Mouse (Mus musculus): Measurements from ENCODE around the gene Ttpal. TPM values are rescaled to one million over a fixed set of nuclear protein-coding genes. Genes with fewer than 3 reads are reported as not detected.
A peak's percentile ranks its signal among the peaks of the same experiment; 100 is the strongest.

Ttpal gene
- polyA plus RNA-seq, 1 experiment: not detected

DNA sequence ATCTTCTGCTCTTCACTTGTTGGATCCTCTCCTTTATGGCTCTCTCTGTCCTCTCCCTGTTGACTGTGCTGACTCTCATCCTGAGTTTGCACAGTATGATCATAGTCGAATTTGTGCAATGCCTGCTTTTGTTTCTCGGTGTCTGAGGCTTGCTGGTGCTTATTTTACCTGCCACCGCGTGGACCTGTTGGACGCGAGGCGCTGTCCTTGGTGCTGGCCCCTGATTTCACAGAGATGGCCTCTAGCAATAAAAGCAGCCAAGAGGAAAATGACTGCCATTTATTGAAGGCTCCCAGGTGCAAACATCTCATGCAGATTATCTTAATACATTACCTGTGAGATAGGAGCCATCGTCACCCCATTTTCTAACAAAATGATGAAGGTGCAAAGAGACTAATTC lies 37.5 kb upstream of the Ttpal start:
- no peak overlapping the region for H3K27ac ChIP-seq (ENCODE audit: insufficient read depth, low read depth, low read length)
- 38% methylated on average over 8 of the region's 8 CpGs for WGBS
- TF ChIP-seq CTCF (IDR thresholded peaks at IDR 0.05; ENCODE audit: insufficient read depth, low read depth, low read length) (no peak), POLR2A (IDR thresholded peaks at IDR 0.05; ENCODE audit: insufficient read depth, low read depth, low read length) (no peak)
- H3K4me1 ChIP-seq (ENCODE audit: control insufficient read depth, insufficient read depth, low read length): no peaks in the 10 kb centered on the region
- H3K4me3 ChIP-seq (ENCODE audit: insufficient read depth, low read depth, low read length): no peak overlapping the region

DNA sequence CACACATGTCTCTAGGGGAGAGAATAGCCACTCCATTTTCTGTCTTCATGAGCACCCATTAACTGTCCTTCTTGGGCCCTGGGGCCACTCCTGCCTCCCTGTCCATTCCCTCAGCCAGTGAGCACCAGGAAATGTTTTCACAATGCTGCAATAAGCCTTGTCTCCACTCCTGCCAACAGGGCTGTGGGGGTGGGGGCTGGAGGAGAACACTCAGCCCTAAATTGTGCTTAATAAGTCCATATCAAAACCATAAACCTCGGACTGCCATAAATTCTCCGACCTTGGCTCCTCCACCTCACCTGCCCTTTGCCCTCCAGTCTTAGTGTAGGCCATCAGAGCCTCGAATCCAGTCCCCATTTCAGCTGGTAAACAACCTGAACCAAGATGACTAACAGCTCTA lies 27.8 kb upstream of the Ttpal start:
- TF ChIP-seq CTCF (IDR thresholded peaks at IDR 0.05; ENCODE audit: insufficient read depth, low read depth, low read length) (no peak), POLR2A (IDR thresholded peaks at IDR 0.05; ENCODE audit: insufficient read depth, low read depth, low read length) (no peak)
- no peak overlapping the region for H3K27ac ChIP-seq (ENCODE audit: insufficient read depth, low read depth, low read length)
- 87% methylated on average over 3 of the region's 3 CpGs for WGBS
- no peak overlapping the region for H3K4me3 ChIP-seq (ENCODE audit: insufficient read depth, low read depth, low read length)
- H3K4me1 ChIP-seq (ENCODE audit: control insufficient read depth, insufficient read depth, low read length): no peaks in the 10 kb centered on the region

DNA sequence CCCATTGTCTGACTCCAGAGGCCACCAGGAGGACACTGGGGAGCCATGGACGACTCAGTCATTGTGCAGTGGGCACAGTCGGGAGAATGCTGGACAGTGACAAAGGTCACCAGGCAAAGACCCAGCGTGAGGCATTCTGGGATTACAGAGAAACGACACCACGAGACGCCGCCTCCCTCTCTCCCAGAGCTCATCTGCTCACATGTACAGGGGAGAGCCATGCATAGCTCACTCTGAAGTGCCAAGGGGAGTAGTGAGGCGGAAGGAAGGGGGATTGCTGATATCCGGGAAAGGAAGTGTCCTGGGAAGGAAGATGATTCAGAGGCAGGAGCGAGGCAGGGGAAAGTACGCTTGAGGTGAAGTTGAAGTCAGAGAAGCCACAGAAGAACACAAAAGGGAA lies 26.9 kb upstream of the Ttpal start:
- H3K4me1 ChIP-seq (ENCODE audit: control insufficient read depth, insufficient read depth, low read length): no peaks in the 10 kb centered on the region
- WGBS: 52% methylated on average over 11 of the region's 11 CpGs
- H3K4me3 ChIP-seq (ENCODE audit: insufficient read depth, low read depth, low read length): no peak overlapping the region
- H3K27ac ChIP-seq (ENCODE audit: insufficient read depth, low read depth, low read length): no peak overlapping the region
- TF ChIP-seq CTCF (IDR thresholded peaks at IDR 0.05; ENCODE audit: insufficient read depth, low read depth, low read length) (no peak), POLR2A (IDR thresholded peaks at IDR 0.05; ENCODE audit: insufficient read depth, low read depth, low read length) (no peak)

DNA sequence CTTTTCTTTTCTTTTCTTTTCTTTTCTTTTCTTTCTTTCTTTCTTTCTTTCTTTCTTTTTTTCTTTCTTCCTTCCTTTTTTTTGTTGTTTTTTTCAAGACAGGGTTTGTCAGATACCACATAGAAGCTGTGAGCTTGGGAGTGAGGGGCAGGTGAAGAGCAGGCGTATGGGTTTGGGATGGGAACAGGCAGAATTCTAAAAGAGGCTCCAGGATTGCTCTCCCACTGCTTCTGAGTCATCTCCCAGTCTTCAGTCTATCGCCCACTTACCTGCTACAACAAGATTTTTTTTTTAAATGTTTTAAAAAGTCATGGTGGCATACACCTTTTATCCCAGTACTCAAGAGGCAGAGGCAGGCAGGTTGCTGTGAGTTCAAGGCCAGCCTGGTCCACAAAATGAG lies 24.1 kb upstream of the Ttpal start:
- TF ChIP-seq CTCF (IDR thresholded peaks at IDR 0.05; ENCODE audit: insufficient read depth, low read depth, low read length): no peak
- no peak for TF ChIP-seq POLR2A (IDR thresholded peaks at IDR 0.05; ENCODE audit: insufficient read depth, low read depth, low read length)
- H3K4me3 ChIP-seq (ENCODE audit: insufficient read depth, low read depth, low read length): no peak overlapping the region
- WGBS: 64% methylated on average over 2 of the region's 2 CpGs

DNA sequence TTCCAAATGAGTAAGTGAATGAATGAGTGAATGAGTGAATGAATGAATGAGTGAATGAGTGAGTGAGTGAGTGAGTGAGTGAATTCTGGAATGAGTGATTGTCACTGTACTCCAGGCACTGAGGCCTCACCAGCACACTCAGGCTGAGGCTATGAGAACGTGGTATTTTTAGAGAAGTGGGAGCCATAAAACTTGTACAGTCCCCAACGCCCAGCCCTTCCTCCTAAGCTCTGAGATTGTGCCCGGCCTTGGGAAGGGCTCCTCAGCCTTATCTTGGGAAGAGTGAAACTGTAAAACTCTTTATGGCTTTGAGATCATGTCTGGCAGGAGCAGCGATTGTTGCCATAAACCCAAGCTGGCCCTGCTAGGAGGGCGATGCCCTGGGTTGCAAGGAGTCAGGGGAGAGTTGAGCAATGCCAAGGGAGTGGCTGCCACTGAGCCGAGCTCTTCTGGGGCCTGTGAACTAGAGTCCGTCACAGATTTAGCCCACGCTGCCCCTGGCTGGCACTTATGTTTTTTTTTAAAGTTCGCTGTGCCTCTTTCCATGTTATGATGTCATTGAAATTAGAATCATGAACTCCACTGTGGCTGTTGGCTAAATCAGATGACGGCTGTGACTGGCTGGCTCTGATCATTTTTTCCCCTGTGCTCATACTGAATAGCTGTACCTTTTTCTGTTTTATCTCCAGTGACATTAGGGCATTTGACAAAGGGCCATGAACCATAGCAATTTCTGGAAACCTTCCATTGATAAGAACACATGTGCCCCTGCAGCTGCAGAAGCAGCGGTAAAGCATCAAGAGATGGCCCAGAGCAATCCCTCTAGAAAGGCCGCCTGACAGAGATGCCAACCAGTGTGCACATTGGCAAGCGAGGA lies 21.8 kb upstream of the Ttpal start:
- H3K4me1 ChIP-seq (ENCODE audit: control insufficient read depth, insufficient read depth, low read length): no peaks in the 10 kb centered on the region
- no peak overlapping the region for H3K27ac ChIP-seq (ENCODE audit: insufficient read depth, low read depth, low read length)
- no peak for TF ChIP-seq CTCF (IDR thresholded peaks at IDR 0.05; ENCODE audit: insufficient read depth, low read depth, low read length)
- TF ChIP-seq POLR2A (IDR thresholded peaks at IDR 0.05; ENCODE audit: insufficient read depth, low read depth, low read length): no peak
- H3K4me3 ChIP-seq (ENCODE audit: insufficient read depth, low read depth, low read length): no peak overlapping the region
- WGBS: 84% methylated on average over 13 of the region's 13 CpGs

More for the DNA sequence above, 24.1 kb upstream of the Ttpal start:
- no peaks in the 10 kb centered on the region for H3K4me1 ChIP-seq (ENCODE audit: control insufficient read depth, insufficient read depth, low read length)
- no peak overlapping the region for H3K27ac ChIP-seq (ENCODE audit: insufficient read depth, low read depth, low read length)

GRCm38 (mm10) chr2:163583226-163584087 lies 18.7 kb upstream of the Ttpal start:
- WGBS: 93% methylated on average over 10 of the region's 10 CpGs
- TF ChIP-seq POLR2A (IDR thresholded peaks at IDR 0.05; ENCODE audit: insufficient read depth, low read depth, low read length) (no peak), CTCF (IDR thresholded peaks at IDR 0.05; ENCODE audit: insufficient read depth, low read depth, low read length) (no peak)
- H3K27ac ChIP-seq (ENCODE audit: insufficient read depth, low read depth, low read length): no peak overlapping the region

DNA sequence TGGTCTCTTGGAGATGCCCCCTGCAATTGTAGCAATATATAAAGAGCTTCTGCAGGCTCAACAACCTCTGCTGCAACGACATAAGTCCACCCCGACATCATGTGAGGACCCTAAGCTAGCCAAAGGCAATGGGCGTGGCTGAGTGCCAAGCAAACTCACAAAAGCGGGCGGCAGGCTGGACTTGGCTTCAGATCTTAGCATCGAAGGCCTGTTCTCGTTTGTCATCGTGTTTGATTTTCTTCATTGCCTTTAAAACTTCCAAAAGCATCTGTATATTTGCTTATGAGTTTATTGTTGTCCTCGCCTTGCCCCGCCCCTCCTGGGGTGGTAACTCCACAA lies 18.1 kb upstream of the Ttpal start:
- no peaks in the 10 kb centered on the region for H3K4me1 ChIP-seq (ENCODE audit: control insufficient read depth, insufficient read depth, low read length)
- TF ChIP-seq POLR2A (IDR thresholded peaks at IDR 0.05; ENCODE audit: insufficient read depth, low read depth, low read length): no peak
- no peak for TF ChIP-seq CTCF (IDR thresholded peaks at IDR 0.05; ENCODE audit: insufficient read depth, low read depth, low read length)
- no peak overlapping the region for H3K4me3 ChIP-seq (ENCODE audit: insufficient read depth, low read depth, low read length)
- WGBS: 56% methylated on average over 10 of the region's 10 CpGs
- no peak overlapping the region for H3K27ac ChIP-seq (ENCODE audit: insufficient read depth, low read depth, low read length)

More at GRCm38 (mm10) chr2:163583226-163584087, 18.7 kb upstream of the Ttpal start:
- Histone ChIP-seq H3K4me3 (ENCODE audit: insufficient read depth, low read depth, low read length) (no peak overlapping the region), H3K4me1 (ENCODE audit: control insufficient read depth, insufficient read depth, low read length) (no peaks in the 10 kb centered on the region)

- no peaks in the 10 kb centered on the region for H3K4me1 ChIP-seq (ENCODE audit: control insufficient read depth, insufficient read depth, low read length)
- 50% methylated on average over 19 of the region's 19 CpGs for WGBS
- H3K27ac ChIP-seq (ENCODE audit: insufficient read depth, low read depth, low read length): no peak overlapping the region
- no peak for TF ChIP-seq POLR2A (IDR thresholded peaks at IDR 0.05; ENCODE audit: insufficient read depth, low read depth, low read length)
- peak; percentile 69; the same call in 1 of the 2 replicates for TF ChIP-seq CTCF (IDR thresholded peaks at IDR 0.05; ENCODE audit: insufficient read depth, low read depth, low read length)
- H3K4me3 ChIP-seq (ENCODE audit: insufficient read depth, low read depth, low read length): no peak overlapping the region
Observed at GRCm38 (mm10) chr2:163586384-163587261, 15.5 kb upstream of the Ttpal start.
